Mouse (Mus musculus) kidney, postnatal 0 days (tissue): Measurements from ENCODE around the gene Mdn1. TPM values are rescaled to one million over a fixed set of nuclear protein-coding genes. Genes with fewer than 3 reads are reported as not detected.

Experiments used
- ATAC-seq: fragments of 200-750 bp; cut with Nextera tagmentation; replicated peaks from 2 replicates; pipeline ENCODE4 v1.8.0; 2017; ENCODE audit warnings: low read depth, moderate number of reproducible peaks, moderate TSS enrichment, moderate library complexity; ENCODE audit not compliant: low FRiP score
- DNase-seq: peaks from one replicate; pipeline ENCODE4 v3.0.0-alpha.2; 2016; ENCODE audit warnings: low spot score
- H3K27ac ChIP-seq: fragments of 300-500 bp; sonication (generic); 2 replicates; pipeline ENCODE4 v1.5.1; 2014; ENCODE audit warnings: mild to moderate bottlenecking
- H3K27me3 ChIP-seq: fragments of 300-500 bp; sonication (generic); 2 replicates; pipeline ENCODE4 v1.6.1; 2014; ENCODE audit warnings: low read length, mixed read lengths; ENCODE audit not compliant: insufficient read depth
- H3K36me3 ChIP-seq: fragments of 300-500 bp; sonication (generic); 2 replicates; pipeline ENCODE4 v1.6.1; 2014; ENCODE audit warnings: low read length, mixed read lengths; ENCODE audit not compliant: insufficient read depth
- H3K4me1 ChIP-seq: fragments of 300-500 bp; sonication (generic); replicated peaks from 2 replicates; pipeline ENCODE4 v1.6.1; 2014; ENCODE audit warnings: antibody characterized with exemption, low read length, mixed read lengths; ENCODE audit not compliant: insufficient read depth
- H3K4me2 ChIP-seq: fragments of 300-500 bp; sonication (generic); 2 replicates; pipeline ENCODE4 v1.6.1; 2014; ENCODE audit warnings: mild to moderate bottlenecking, low read length, moderate library complexity, mixed read lengths
- H3K4me3 ChIP-seq: fragments of 300-500 bp; sonication (generic); replicated peaks from 2 replicates; pipeline ENCODE4 v1.5.1; 2014; ENCODE audit warnings: low read depth, low read length
- H3K9ac ChIP-seq: fragments of 300-500 bp; sonication (generic); 2 replicates; pipeline ENCODE4 v1.6.1; 2014; ENCODE audit warnings: low read depth, low read length
- H3K9me3 ChIP-seq: fragments of 300-500 bp; sonication (generic); replicated peaks from 2 replicates; pipeline ENCODE4 v1.6.1; 2016; ENCODE audit warnings: low read length, inconsistent platforms, mixed read lengths
- CTCF ChIP-seq: IDR thresholded peaks from 2 replicates; pipeline ENCODE4 v1.5.1; 2016; ENCODE audit warnings: antibody characterized with exemption, low read depth, mild to moderate bottlenecking, moderate library complexity
- WGBS: fragments of 180-500 bp; shearing (Covaris S2); extraction: QIAGEN DNeasy Blood & Tissue Kit; methylation state at CpG from one replicate; pipeline ENCODE4 v1.1.7; 2014; 5-methylcytosine and 5-hydroxymethylcytosine counted together
- polyA plus RNA-seq: library from polyadenylated mRNA; unstranded; fragments of >200 nt; fragmentation: Nextera tagmentation; extraction: Ambion mirVana; gene quantifications from 2 replicates; pipeline ENCODE4 v1.2.1, GENCODE M21; 2015

Mdn1 gene
- polyA plus RNA-seq, 1 experiment from 2014 or later = 7.4 TPM

GRCm38 (mm10) chr4:32770284-32770810 is 113.4 kb downstream of the Mdn1 start:
- DNase-seq (no peak), ATAC-seq (no peak)
- H3K4me3 ChIP-seq = no peak overlapping the region
- no peaks in the 10 kb centered on the region for H3K27me3 ChIP-seq
- no peak overlapping the region for H3K27ac ChIP-seq
- no peaks in the 10 kb centered on the region for H3K4me1 ChIP-seq
- peaks cover 29% of the 10 kb centered on the region for H3K36me3 ChIP-seq
- H3K9ac ChIP-seq = no peak overlapping the region
- TF ChIP-seq CTCF = peak; percentile 46; the same call in 1 of the 2 replicates
- whole genome bisulfite sequencing = 94% methylated on average over 7 of the region's 7 CpGs
- no peaks in the 10 kb centered on the region for H3K9me3 ChIP-seq
- no peak overlapping the region for H3K4me2 ChIP-seq

- no peaks in the 10 kb centered on the region for H3K27me3 ChIP-seq
- no peaks in the 10 kb centered on the region for H3K36me3 ChIP-seq
- no peak for TF ChIP-seq CTCF
- ATAC-seq (no peak), DNase-seq (no peak)
- WGBS = 96% methylated on average over 4 of the region's 4 CpGs
- no peak overlapping the region for H3K27ac ChIP-seq
- no peaks in the 10 kb centered on the region for H3K9me3 ChIP-seq
- H3K4me1 ChIP-seq = no peaks in the 10 kb centered on the region
- H3K4me3 ChIP-seq = no peak overlapping the region
- no peak overlapping the region for H3K9ac ChIP-seq
- H3K4me2 ChIP-seq = no peak overlapping the region
These were observed 123.1 kb downstream of the Mdn1 start for GRCm38 (mm10) chr4:32779996-32780395.

- Histone ChIP-seq H3K4me1 (no peaks in the 10 kb centered on the region), H3K27me3 (no peaks in the 10 kb centered on the region), H3K27ac (no peak overlapping the region), H3K9ac (no peak overlapping the region), H3K9me3 (no peaks in the 10 kb centered on the region), H3K4me2 (no peak overlapping the region), H3K4me3 (no peak overlapping the region), H3K36me3 (no peaks in the 10 kb centered on the region)
- 88% methylated on average over 1 of the region's 1 CpGs for WGBS
- no peak for DNase-seq
- no peak for ATAC-seq
- TF ChIP-seq CTCF = no peak
These were observed 130.2 kb downstream of the Mdn1 start for GRCm38 (mm10) chr4:32787110-32787509.

- H3K27me3 ChIP-seq = no peaks in the 10 kb centered on the region
- ATAC-seq = no peak
- H3K36me3 ChIP-seq = no peaks in the 10 kb centered on the region
- DNase-seq = no peak
- no peak overlapping the region for H3K27ac ChIP-seq
- no peaks in the 10 kb centered on the region for H3K4me1 ChIP-seq
- WGBS = 86% methylated on average over 4 of the region's 4 CpGs
- no peak overlapping the region for H3K9ac ChIP-seq
- no peak for TF ChIP-seq CTCF
- no peaks in the 10 kb centered on the region for H3K9me3 ChIP-seq
- H3K4me3 ChIP-seq = no peak overlapping the region
- no peak overlapping the region for H3K4me2 ChIP-seq
These were observed 132.1 kb downstream of the Mdn1 start for GRCm38 (mm10) chr4:32789020-32789419.

- no peak overlapping the region for H3K4me2 ChIP-seq
- DNase-seq (no peak), ATAC-seq (no peak)
- H3K27ac ChIP-seq = no peak overlapping the region
- no peak overlapping the region for H3K4me3 ChIP-seq
- TF ChIP-seq CTCF = no peak
- no peaks in the 10 kb centered on the region for H3K9me3 ChIP-seq
- 0 out of 2 replicates have a peak, but pooled peaks cover 4% of the 10 kb centered on the region for H3K4me1 ChIP-seq
- WGBS = 84% methylated on average over 4 of the region's 4 CpGs
- no peak overlapping the region for H3K9ac ChIP-seq
- H3K36me3 ChIP-seq = no peaks in the 10 kb centered on the region
- no peaks in the 10 kb centered on the region for H3K27me3 ChIP-seq
These were observed 142.1 kb downstream of the Mdn1 start for GRCm38 (mm10) chr4:32798976-32799375.

- H3K4me2 ChIP-seq = peak within 1 kb of the TSS; percentile 71
- 1% methylated on average over 48 of the region's 53 CpGs for WGBS
- peak; percentile 91 for ATAC-seq
These were observed 143.2 kb downstream of the Mdn1 start, which contains the start of gene Lyrm2 for GRCm38 (mm10) chr4:32799966-32800576. Lyrm2 (plus strand) TSS chr4:32800253.

More at GRCm38 (mm10) chr4:32799966-32800576, 143.2 kb downstream of the Mdn1 start, which contains the start of gene Lyrm2:
- Histone ChIP-seq H3K4me1 (0 out of 2 replicates have a peak, but pooled peaks cover 4% of the 10 kb centered on the region), H3K36me3 (no peaks in the 10 kb centered on the region), H3K9ac (peak within 1 kb of the TSS; percentile 87), H3K4me3 (peak within 1 kb of the TSS; percentile 84), H3K27me3 (no peaks in the 10 kb centered on the region), H3K27ac (peak within 1 kb of the TSS; percentile 99), H3K9me3 (no peaks in the 10 kb centered on the region)
- TF ChIP-seq CTCF = no peak
- DNase-seq = peak; percentile 91
